Mouse (Mus musculus): Measurements from ENCODE around the gene Nucb1.

GRCm38 (mm10) chr7:45492225-45492844 is 17.9 kb downstream of the Nucb1 start:
- TF ChIP-seq POLR2A (IDR thresholded peaks at IDR 0.05; ENCODE audit: extremely low read depth, insufficient read depth, low read length) (no peak), CTCF (IDR thresholded peaks at IDR 0.05; ENCODE audit: extremely low read depth, insufficient read depth, low read length) (no peak)

Data from cortical plate, adult 2 months (tissue).